Mouse (Mus musculus) liver, embryonic 14.5 days (tissue): Measurements from ENCODE around the gene Trpv4. TPM values are rescaled to one million over a fixed set of nuclear protein-coding genes. Genes with fewer than 3 reads are reported as not detected.

Experiments used
- ATAC-seq: fragments of 200-750 bp; cut with Nextera tagmentation; 2 replicates; pipeline ENCODE4 v1.8.0; 2017; ENCODE audit warnings: moderate number of reproducible peaks, mild to moderate bottlenecking, moderate library complexity; ENCODE audit not compliant: insufficient read depth
- DNase-seq, 3 experiments: peaks; one replicate each; pipeline ENCODE4 v3.0.0-alpha.2; 2012 to 2013; ENCODE audit warnings: low read depth in 3 of 3, low spot score in 3 of 3
- H3K27ac ChIP-seq: fragments of 300-500 bp; sonication (generic); 2 replicates; pipeline ENCODE4 v1.5.1; 2014; ENCODE audit warnings: moderate library complexity, mild to moderate bottlenecking, control low read depth, inconsistent platforms
- H3K27me3 ChIP-seq: fragments of 300-500 bp; sonication (generic); 2 replicates; pipeline ENCODE4 v1.6.1; 2014; ENCODE audit warnings: mild to moderate bottlenecking, low read length, moderate library complexity; ENCODE audit not compliant: control insufficient read depth, insufficient read depth
- H3K36me3 ChIP-seq: fragments of 300-500 bp; sonication (generic); replicated peaks from 2 replicates; pipeline ENCODE4 v1.6.1; 2014; ENCODE audit warnings: low read depth; ENCODE audit not compliant: control insufficient read depth, insufficient read depth
- H3K4me1 ChIP-seq, 2 experiments: fragments of 200-500 bp in 1 of 2; fragments of 300-500 bp in 1 of 2; sonication (generic) in 1 of 2; replicated peaks; 2 replicates each; pipeline ENCODE4 v1.6.1; 2012 to 2014; ENCODE audit warnings: antibody characterized with exemption in 1 of 2, inconsistent platforms in 1 of 2, low read length in 1 of 2; ENCODE audit not compliant: control insufficient read depth in 2 of 2, insufficient read depth in 2 of 2
- H3K4me2 ChIP-seq: fragments of 300-500 bp; sonication (generic); 2 replicates; pipeline ENCODE4 v1.6.1; 2014; ENCODE audit warnings: low read depth, mild to moderate bottlenecking, control low read depth, moderate library complexity
- H3K4me3 ChIP-seq, 2 experiments: fragments of 200-500 bp in 1 of 2; fragments of 300-500 bp in 1 of 2; sonication (generic) in 1 of 2; 2 replicates each; pipeline ENCODE4 v1.5.1; 2012 to 2014; ENCODE audit warnings: low read depth in 2 of 2, low read length in 2 of 2, mild to moderate bottlenecking in 2 of 2, control low read depth in 1 of 2, inconsistent platforms in 1 of 2, moderate library complexity in 1 of 2; ENCODE audit not compliant: insufficient read depth in 1 of 2
- H3K9ac ChIP-seq: fragments of 300-500 bp; sonication (generic); replicated peaks from 2 replicates; pipeline ENCODE4 v1.6.1; 2014; ENCODE audit warnings: mild to moderate bottlenecking, control low read depth, moderate library complexity
- H3K9me3 ChIP-seq: fragments of 300-500 bp; sonication (generic); 2 replicates; pipeline ENCODE4 v1.6.1; 2016; ENCODE audit warnings: low read length, mixed read lengths; ENCODE audit not compliant: control insufficient read depth
- CTCF ChIP-seq: IDR thresholded peaks from 2 replicates; pipeline ENCODE4 v1.5.1; 2016; ENCODE audit warnings: antibody characterized with exemption, low read depth, control low read depth
- EP300 ChIP-seq: IDR thresholded peaks from 2 replicates; pipeline ENCODE4 v1.6.1; 2016; ENCODE audit warnings: antibody characterized with exemption, low read depth
- WGBS: fragments of 180-500 bp; shearing (Covaris S2); extraction: QIAGEN DNeasy Blood & Tissue Kit; methylation state at CpG from one replicate; pipeline ENCODE4 v1.1.7; 2014; ENCODE audit not compliant: insufficient replicate concordance; 5-methylcytosine and 5-hydroxymethylcytosine counted together
- polyA plus RNA-seq, 2 experiments: library from polyadenylated mRNA; depleted of rRNA in 1 of 2; stranded (reverse) in 1 of 2; unstranded in 1 of 2; fragments of >200 nt; fragmentation: Nextera tagmentation in 1 of 2; extraction: Ambion mirVana in 1 of 2; gene quantifications; 2 replicates each; pipeline versions ENCODE4 v1.2.1 to v1.2.3; 2012 to 2014

Trpv4 gene
- polyA plus RNA-seq, 2 experiments, result 0.14 to 0.22 TPM

DNA sequence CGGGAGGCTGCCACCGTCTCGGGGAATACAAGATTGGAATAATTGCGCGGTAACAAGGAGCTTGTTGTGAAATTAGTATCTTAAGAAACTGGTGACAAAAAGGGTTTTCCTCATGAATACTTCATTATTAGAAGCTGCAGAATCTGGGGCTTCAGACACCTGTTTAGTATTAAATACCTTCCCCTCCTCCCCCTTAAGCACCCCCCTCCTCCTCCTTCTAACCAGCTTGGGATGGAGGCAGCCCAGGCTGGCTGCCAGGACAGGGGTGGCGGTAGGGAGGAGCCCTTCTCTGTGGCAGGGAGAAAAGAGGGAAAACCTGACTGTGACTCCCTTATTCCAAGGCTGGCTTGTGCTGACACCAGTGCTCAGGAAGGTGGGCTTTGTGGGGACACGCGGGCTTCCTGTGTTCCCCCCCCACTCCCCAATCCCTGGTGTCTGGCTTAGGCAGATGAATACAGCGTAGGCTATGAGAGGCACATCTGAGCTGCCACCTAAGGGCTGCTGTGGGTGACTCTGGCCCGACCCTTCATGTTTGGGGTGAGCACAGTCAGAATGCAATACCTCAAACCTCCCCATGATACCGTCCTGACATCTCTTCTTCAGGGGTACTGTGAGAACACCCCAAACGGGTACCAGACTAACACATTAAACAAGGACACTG lies 64.9 kb downstream of the Trpv4 start:
- H3K9ac ChIP-seq, result no peak overlapping the region
- no peaks in the 10 kb centered on the region for H3K9me3 ChIP-seq
- H3K4me2 ChIP-seq, result no peak overlapping the region
- H3K4me3 ChIP-seq, result no peak overlapping the region
- H3K4me1 ChIP-seq, result peaks cover 7 to 51% of the 10 kb centered on the region in 2 experiments
- DNase-seq (no peak), ATAC-seq (no peak)
- H3K36me3 ChIP-seq, result no peaks in the 10 kb centered on the region
- H3K27ac ChIP-seq, result no peak overlapping the region
- TF ChIP-seq CTCF (no peak), EP300 (no peak)
- WGBS, result 54% methylated on average over 12 of the region's 12 CpGs
- H3K27me3 ChIP-seq, result no peaks in the 10 kb centered on the region

DNA sequence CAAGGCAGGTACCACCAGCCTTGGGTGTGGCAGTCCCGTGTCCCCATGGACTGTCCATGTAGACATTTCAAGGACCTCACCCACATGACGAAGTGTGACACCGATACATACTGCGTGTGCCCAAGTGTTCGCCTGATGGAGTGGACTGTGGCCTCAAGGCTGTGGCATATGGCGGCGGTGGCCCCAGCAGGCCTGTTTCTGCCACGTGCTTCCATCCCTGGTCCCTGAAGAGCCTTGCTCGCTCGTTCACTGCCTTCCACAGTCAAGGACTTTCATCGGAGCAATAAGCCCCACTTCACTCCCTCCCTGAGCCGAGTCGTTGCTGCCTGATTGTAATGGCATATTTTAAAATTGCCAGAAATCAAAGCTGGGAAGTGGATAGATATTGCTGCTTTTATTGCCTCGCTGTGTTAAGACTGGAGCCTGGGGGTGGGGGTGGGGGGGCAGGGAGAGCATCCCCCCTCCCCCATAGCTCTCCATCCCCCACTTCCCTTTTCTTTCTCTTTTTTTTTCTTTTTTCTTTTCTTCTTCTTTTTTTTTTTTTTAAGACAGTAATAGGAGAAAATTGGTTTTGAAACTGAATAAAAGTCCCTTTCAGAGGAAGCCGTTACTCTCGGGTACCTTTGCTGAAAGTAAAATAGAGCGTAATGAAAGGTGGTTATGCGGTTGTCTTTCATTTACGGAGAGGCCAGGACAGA lies 65.6 kb downstream of the Trpv4 start:
- no peak overlapping the region for H3K4me3 ChIP-seq
- ATAC-seq, result no peak
- H3K4me2 ChIP-seq, result no peak overlapping the region
- 47% methylated on average over 19 of the region's 19 CpGs for WGBS
- peaks cover 7 to 54% of the 10 kb centered on the region in 2 experiments for H3K4me1 ChIP-seq
- no peak overlapping the region for H3K9ac ChIP-seq
- H3K9me3 ChIP-seq, result no peaks in the 10 kb centered on the region
- H3K27me3 ChIP-seq, result no peaks in the 10 kb centered on the region
- H3K27ac ChIP-seq, result no peak overlapping the region
- TF ChIP-seq CTCF (no peak), EP300 (no peak)
- DNase-seq, result no peak
- no peaks in the 10 kb centered on the region for H3K36me3 ChIP-seq

DNA sequence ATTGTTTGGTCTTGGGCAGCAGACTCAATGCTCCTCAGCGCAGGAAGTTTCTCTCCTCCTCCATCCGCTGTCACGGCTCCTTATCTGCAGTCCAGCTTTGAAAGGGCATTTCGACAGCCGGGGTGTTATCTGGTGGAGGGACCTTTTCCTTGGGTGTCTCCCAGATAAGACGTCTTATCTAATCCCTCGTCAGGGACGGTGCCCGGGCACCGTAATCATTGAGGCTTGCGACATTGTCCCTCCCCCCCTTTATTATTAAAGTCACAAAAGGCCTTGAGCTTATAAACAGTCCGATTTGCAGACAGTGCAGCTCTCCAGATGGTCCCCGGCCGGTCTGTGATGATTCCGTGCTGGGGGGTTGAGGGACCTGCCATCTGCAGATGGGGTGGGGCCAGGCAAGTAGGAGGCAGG lies 67.1 kb downstream of the Trpv4 start:
- TF ChIP-seq CTCF (no peak), EP300 (peak; percentile 36; the same call in 1 of the 2 replicates)
- ATAC-seq (peak; percentile 49), DNase-seq (peak in 1 of 3 experiments; percentile 38)
- Histone ChIP-seq H3K36me3 (no peaks in the 10 kb centered on the region), H3K4me2 (peak overlapping the region; percentile 7; the same call in 1 of the 2 replicates), H3K27ac (no peak overlapping the region), H3K9me3 (no peaks in the 10 kb centered on the region), H3K4me3 (no peak overlapping the region), H3K9ac (no peak overlapping the region), H3K4me1 (peaks cover 7 to 44% of the 10 kb centered on the region in 2 experiments), H3K27me3 (no peaks in the 10 kb centered on the region)
- WGBS, result 4% methylated on average over 15 of the region's 15 CpGs

DNA sequence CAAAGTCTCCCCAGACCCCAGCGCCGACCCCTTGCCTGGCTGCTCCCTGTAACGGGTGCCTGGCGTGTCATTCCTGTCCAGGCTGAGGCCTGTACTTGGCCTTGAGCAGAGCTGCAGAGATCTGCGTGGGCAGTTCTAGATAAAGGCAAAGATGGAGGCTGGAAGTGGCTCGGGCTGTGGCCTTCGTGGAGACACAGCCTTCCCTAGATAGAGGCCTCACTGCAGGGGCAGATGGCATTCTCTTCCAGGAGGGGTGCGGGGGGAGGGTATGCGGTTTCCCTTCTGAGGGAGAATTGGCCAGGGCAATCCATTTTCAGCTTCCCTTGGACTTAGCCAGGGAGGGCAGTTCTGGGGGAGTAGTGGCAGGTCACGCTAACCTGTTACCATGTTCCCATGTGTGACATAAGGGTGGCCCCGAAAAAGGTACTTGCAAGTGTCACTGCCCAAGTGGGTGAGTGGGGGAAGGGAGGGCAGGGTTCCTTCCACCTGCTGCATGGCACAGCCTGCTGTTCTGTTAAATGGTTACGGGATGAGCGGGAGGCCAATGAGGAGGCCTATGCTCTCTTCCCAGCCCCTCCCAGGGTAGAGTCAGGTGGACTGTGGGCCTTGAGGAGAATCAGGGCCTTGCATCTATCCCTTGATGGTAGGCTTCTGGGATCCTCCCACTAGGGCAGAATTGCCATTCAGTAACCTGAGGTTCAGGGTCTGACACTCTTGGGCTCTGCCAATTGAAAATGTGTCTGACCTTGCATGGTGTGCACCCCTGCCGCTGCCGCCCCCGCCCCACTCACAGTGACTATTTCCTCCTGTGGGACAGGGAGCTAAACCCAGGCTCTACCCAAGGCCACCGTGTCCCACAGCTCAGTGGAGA lies 67.9 kb downstream of the Trpv4 start:
- Histone ChIP-seq H3K4me2 (no peak overlapping the region; the same call in 1 of the 2 replicates), H3K9me3 (no peaks in the 10 kb centered on the region), H3K27me3 (no peaks in the 10 kb centered on the region), H3K27ac (no peak overlapping the region), H3K4me1 (peaks cover 7 to 41% of the 10 kb centered on the region in 2 experiments), H3K9ac (no peak overlapping the region), H3K36me3 (no peaks in the 10 kb centered on the region), H3K4me3 (no peak overlapping the region)
- 43% methylated on average over 17 of the region's 17 CpGs for WGBS
- ATAC-seq (no peak), DNase-seq (no peak)
- TF ChIP-seq CTCF, result no peak
- no peak for TF ChIP-seq EP300

DNA sequence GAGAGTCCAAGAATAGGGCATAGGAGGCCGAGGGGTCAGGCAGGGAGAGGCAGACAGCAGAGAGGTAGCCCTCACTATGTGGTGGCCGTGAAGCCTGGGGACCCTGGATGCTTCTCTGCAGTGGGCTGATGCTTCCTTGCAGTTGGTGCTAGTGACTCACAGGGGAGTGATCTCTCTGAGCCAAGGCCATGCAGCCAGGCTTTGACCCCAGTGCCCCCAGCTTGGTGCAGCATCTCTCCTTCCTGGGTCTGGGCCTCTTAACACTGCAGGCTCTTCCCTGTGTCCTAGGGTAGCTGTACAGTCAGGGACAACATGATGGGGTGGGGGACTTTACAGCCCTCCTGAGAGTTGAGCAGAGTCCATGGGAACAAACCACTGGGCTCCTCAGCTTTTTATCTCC lies 68.8 kb downstream of the Trpv4 start:
- Histone ChIP-seq H3K36me3 (no peaks in the 10 kb centered on the region), H3K4me1 (peaks cover 7 to 34% of the 10 kb centered on the region in 2 experiments), H3K27ac (no peak overlapping the region), H3K9ac (no peak overlapping the region), H3K27me3 (no peaks in the 10 kb centered on the region), H3K9me3 (no peaks in the 10 kb centered on the region), H3K4me3 (no peak overlapping the region), H3K4me2 (no peak overlapping the region)
- no peak for TF ChIP-seq CTCF
- TF ChIP-seq EP300, result no peak
- 39% methylated on average over 2 of the region's 2 CpGs for WGBS
- DNase-seq (no peak), ATAC-seq (no peak)
